Mouse (Mus musculus) ovary, postnatal 36 days (tissue): ENCODE measurements around the gene Clcnkb.
A peak's percentile ranks its signal among the peaks of the same experiment; 100 is the strongest.

Source experiments
- DNase-seq: peaks from one replicate; pipeline ENCODE4 v3.0.0; 2022; ENCODE audit warnings: low spot score, mixed read lengths

Clcnkb gene

GRCm38 (mm10) chr4:141435974-141436373, 20.2 kb upstream of the Clcnkb start, which contains the start of gene Srarp:
Srarp (minus strand) TSS chr4:141436105.
- DNase-seq, result no peak

- no peak for DNase-seq
Observed at GRCm38 (mm10) chr4:141433191-141433590, 17.4 kb upstream of the Clcnkb start.

GRCm38 (mm10) chr4:141432666-141433065, 16.9 kb upstream of the Clcnkb start:
- no peak for DNase-seq

GRCm38 (mm10) chr4:141430997-141431396, 15.2 kb upstream of the Clcnkb start:
- peak; percentile 65 for DNase-seq

- DNase-seq, result no peak
Observed at GRCm38 (mm10) chr4:141429847-141430246, 14.0 kb upstream of the Clcnkb start.

GRCm38 (mm10) chr4:141429381-141429780, 13.6 kb upstream of the Clcnkb start:
- no peak for DNase-seq

- no peak for DNase-seq
Observed at GRCm38 (mm10) chr4:141427921-141428320, 12.1 kb upstream of the Clcnkb start.

GRCm38 (mm10) chr4:141426796-141427745, 11.3 kb upstream of the Clcnkb start:
- no peak for DNase-seq

- DNase-seq, result no peak
Observed at GRCm38 (mm10) chr4:141425484-141426479, 10.0 kb upstream of the Clcnkb start.

GRCm38 (mm10) chr4:141423691-141424431, 8.0 kb upstream of the Clcnkb start:
- DNase-seq, result no peak

- no peak for DNase-seq
Observed at GRCm38 (mm10) chr4:141423288-141423687, 7.5 kb upstream of the Clcnkb start.

GRCm38 (mm10) chr4:141422841-141423240, 7.0 kb upstream of the Clcnkb start:
- no peak for DNase-seq

GRCm38 (mm10) chr4:141421423-141421822, 5.6 kb upstream of the Clcnkb start:
- DNase-seq, result peak; percentile 47

- no peak for DNase-seq
Observed at GRCm38 (mm10) chr4:141420886-141421285, 5.1 kb upstream of the Clcnkb start.

- DNase-seq, result no peak
Observed at GRCm38 (mm10) chr4:141420192-141420829, 4.5 kb upstream of the Clcnkb start, which contains the start of gene Hspb7. Hspb7 (plus strand) TSS chr4:141420779.

- no peak for DNase-seq
Observed at GRCm38 (mm10) chr4:141419398-141420191, 3.8 kb upstream of the Clcnkb start.

- DNase-seq, result no peak
Observed at GRCm38 (mm10) chr4:141411430-141411992, 4.3 kb downstream of the Clcnkb start.

GRCm38 (mm10) chr4:141408577-141408976, 7.2 kb downstream of the Clcnkb start:
- no peak for DNase-seq

- DNase-seq, result peak; percentile 36
Observed at GRCm38 (mm10) chr4:141406516-141407299, 9.1 kb downstream of the Clcnkb start.
